Mouse (Mus musculus) ovary, adult 18-20 months (tissue): ENCODE data around the gene Abcg8.

ENCODE experiments used
- DNase-seq: peaks from one replicate; pipeline ENCODE4 v3.0.0; 2022; ENCODE audit warnings: low spot score, mixed read lengths

The Abcg8 gene

DNA sequence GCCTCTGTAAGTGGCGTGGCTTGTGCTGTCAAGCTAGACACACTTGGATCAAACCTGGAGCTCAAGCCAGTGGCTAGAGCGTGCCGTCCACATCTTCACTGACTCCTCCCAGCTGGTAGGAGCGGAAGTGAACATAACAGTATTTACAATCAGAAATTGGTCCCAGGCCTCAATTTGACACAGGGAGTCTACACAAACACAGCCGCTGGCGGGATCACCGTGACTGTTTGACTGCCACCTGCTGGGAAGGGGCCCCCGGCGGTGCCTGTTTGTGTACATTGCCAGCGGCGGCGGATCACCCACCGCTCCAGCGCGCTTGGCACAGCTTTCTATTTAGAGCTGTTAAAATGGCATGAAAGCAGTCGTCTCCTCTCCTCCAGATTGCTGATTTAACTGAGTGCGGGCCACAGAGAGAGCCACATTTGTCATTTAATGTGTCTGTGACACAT lies 33.3 kb downstream of the Abcg8 start:
- DNase-seq, result no peak

DNA sequence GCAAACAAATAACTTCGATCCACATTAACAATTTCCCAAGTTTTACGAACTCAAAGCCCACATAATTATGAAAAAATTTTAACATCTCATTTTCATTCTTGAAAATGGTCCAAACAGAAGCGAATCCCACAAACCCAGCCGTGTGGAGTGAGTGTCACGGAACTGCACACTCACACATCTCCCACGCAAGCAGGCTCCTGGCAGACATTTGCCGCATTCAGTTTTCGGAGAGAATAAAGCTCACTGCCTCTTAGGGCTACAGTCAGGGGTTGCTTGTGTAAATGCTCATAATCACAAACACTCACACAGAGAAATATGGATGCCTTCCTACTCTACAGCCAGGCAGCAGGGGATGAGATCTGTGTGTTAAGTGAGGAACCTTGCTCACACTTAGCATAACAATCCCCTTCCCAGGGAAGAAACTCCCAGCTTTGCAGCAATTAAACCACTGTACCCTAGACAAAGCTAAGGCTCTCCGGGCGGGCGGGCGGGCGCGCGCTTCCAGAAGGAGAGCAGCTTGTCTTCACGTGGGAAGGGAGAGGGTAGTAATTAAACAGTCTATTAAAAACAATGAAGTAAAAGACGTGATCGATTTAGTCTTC lies 37.6 kb downstream of the Abcg8 start:
- DNase-seq, result no peak

DNA sequence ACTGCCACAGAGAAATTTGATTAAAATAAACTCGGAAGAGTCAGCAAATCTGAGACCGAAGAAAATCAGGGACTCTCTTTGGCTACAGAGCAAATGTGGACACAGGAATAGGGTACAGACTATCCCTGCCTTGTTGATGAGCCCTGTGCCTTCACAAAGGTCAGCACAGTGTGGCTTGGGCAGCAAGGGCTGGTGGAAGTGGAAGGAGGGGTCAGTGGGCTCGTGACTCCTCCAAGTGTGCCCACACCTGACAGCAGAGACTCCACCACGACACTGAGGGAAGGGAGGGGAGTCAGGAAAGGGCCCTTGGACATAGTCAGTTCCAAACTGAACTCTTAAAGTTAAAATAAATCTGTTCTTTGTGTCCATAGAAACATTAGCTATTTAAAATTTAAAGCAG lies 38.8 kb downstream of the Abcg8 start:
- DNase-seq, result no peak

DNA sequence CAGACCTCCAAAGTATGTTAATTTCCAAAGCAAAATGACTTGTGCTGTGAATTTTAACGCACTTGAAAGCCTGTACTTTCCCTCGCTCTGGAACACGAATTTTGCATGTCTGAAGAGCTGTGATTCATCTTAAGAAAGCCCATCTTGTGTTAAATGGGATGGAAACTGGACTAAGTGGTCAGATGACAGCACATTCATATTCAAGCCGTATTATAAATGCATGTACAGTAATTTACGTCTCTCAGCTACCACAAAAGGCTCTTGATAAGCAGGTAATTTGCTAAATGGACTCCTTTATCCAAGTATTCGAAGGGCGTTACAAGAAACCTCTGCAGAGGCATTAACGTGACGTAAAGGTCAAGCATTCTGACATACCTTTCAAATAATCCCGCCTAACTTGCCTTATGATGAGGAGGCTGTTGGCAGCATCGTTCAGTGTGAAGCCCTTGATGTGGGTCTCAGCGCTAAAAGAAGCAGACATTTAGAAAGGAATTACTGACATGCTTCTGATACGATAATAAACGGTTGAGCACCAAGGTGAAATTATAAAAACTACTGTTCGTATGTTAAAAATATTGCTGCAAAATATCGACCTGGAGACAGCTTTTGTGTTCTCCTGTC lies 40.3 kb downstream of the Abcg8 start:
- DNase-seq, result no peak

DNA sequence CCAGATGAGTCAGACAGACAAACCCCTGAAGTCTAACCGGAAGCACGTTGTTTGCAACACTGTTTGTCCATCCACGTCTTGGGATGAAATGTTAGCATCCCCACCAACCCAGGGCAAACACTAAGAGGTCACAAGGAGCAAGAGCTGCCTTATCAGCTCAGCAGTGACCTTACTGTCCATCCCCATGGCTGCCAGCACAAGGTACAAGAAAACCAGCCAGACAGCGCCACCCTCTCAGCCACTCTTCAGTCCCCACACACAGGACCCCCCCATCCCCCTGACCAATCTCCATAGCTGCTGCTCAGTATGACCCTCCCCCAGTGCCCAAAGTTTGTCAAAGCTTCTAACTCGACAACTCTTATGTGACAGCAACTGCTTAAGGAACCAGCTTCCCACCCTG lies 41.3 kb downstream of the Abcg8 start:
- DNase-seq, result no peak

DNA sequence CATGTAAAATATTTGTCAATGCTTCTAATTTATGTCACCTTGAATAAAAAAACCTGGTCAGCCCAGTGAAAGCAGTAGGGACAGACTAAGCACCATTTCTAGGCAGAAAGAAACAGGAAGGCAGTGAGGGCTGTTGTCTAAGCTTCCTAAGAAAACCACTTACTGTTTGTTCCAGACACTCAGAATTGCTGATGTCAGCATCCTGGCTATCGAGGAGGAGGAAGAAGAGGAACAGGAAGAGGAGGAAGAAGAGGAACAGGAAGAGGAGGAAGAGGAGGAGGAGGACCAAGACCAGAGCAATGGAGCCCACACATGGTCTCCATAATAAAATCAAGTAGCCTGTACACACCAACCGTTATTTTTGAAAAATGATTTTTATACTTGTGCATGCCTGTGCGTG lies 43.0 kb downstream of the Abcg8 start:
- no peak for DNase-seq

DNA sequence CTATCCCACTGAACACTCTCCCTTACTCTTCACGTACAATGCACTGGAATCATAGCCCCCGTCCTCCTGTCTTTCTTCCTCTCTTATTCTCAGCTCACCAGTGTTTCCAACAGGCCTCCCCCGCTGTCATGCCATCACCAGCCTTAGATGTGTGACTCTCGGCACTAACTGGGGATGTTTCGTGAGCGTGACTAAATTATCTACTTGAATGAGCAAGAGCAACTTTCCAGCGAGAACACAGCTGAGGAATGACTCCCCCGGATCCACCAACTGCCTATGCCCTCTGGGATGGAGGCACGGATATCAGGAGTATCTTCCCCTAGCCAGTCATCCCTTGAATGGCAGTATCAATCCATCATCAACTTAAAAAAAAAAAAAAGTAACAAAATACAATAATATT lies 47.9 kb downstream of the Abcg8 start:
- DNase-seq, result no peak

DNA sequence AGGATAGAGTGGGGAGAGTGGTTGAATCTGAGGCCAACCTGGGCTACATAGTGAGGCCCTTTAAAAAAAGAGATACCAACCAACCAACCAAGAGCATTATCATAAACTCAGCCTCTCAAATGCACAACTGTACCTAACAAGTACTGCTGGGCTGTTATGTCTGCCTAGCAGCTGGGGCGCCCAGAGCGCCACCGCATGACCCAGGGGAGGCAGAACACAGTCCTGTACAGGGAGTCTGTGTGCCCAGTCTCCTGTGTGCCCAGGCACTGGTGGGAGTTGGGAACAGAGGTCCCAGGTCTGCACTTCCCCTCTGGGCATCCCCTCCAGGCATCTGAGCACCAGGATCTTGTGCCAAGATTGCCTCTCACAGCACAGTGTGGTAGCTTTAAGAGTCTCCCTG lies 49.1 kb downstream of the Abcg8 start:
- DNase-seq, result no peak

DNA sequence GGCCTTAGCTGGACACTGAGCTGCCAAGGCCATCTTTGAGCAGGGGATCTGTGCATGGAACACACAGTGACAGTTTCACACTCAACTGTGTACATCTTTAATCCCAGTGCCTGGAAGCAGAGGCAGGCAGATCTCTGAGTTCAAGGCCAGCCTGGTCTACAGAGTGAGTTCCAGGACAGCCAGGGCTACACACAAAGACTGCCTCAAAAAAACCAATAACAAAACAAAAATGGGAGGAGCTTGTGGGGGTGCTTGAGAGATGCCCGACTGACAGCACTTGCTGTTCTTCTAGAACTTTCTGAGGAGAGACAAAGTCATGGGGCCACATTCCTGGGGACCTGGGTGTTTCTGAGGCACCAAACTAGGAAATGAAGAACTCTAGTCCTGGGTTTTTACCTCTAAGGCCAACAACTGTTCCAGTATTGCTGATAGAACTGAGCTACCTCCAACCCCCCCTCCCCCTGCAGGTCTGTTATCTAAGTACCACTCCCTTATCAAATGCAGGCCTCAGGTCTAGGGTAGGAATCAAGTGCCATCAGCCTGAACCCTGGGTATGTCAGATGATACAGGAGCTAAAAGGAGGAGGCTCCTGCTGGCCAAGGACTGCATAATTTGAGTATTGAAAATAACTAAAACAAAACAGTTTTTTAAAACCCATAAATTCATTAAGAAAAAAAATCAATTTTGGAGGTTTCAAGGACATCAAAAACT lies 52.3 kb downstream of the Abcg8 start:
- DNase-seq, result no peak

DNA sequence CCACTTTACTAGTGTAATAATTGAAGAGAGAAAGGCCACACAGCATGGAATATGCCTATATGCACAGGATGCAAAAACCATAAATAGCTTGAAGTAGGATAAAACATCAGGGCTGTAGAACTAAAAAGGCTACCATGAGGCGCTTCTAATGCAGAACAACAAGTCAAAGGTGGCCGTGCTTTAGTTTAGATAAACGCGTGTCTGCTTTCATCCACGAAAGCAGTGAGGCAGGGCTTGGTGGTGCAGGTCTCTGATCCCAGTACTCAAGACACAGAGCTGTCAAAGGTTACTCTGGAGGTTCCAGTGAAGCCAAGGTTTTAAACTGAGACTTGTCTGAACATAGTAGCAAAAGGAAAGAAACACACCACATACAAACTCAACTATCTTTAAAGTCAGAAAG lies 53.0 kb downstream of the Abcg8 start:
- DNase-seq, result no peak

DNA sequence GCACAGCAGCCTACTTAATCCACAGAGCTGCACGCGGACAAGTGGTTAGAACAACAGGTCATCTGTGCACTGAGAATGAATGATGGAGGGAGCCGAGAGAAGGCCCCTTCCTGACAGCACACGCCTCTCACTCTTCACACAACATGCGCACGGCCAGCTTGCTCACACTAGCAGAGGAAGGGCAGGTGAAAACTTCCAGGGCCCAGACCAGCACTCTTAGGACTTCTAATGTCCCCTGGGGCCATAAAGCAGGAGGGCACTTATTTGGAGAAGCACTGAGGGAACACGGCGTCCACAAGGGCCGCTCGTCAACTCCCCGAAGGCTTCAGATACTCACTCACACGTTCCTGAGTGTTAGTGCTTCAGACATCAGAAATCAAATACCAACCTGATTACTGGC lies 55.3 kb downstream of the Abcg8 start:
- no peak for DNase-seq

DNA sequence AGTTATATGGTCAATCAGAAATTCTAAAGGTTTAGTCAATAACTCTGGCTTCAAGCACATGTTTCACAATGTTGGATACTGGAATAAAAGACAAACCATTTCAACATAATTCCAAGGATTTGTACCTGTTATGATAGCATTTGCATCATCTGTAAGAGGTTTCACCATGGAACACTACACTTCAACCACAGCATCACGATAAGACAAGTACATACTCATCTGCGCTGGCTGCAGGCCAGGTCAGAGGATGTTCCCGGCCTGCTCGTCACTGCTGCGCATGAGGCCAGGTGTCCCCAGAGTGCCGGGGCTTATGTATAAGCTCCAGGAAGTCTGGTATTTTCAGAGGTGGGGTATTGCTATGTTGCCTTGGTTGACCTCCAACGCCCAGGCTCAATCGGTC lies 56.5 kb downstream of the Abcg8 start:
- DNase-seq, result no peak

DNA sequence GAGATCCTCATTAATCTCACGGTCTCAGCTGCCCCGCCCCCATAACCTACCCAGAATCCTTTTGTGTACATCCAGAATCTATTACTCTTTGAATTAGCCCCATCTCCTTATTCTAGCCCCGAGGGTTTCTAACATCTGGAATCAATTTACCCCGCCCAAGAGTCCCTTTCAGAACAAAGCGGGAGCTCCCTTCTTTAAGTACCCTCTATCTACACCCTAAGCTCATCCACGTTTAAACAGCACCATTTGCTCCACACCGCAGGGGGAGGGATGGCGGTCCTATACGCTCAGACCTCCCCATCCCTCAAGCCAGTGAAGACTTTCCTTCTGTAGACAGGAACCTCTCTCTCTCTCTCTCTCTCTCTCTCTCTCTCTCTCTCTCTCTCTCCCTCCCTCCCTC lies 60.6 kb downstream of the Abcg8 start:
- no peak for DNase-seq

DNA sequence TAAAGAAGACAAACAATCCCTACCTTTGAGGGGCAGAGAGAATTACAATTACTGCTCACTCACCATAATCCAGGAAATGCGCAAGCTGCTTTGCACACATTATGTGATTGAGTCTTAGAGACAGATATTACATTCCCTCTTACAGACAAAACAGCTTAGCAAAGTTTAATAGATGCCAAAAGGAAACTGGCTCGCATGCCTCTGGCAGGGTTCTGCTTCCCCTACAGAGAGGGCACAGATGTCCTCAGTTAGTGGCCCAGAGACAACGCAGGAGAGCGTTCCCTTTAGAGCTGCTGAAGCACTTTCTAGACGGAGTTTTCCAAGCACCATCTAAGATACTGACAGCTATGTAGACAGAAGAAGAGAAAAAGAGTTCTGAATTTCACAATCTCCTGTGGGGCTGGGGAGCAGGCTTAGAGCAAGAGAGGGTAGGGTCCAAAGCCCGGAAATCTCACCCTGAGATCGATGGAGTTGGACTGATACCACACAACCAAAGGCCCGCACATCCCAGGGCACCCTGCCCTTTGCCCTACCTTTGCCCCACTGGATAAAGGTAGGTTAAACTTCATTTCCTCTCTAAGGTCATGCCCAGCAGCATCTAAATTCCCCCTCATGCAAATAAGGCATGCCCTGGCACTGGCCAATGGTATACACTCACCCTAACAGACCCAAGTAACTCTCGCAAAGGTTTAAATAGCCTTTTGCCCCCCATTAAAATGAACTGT lies 62.1 kb downstream of the Abcg8 start:
- no peak for DNase-seq

DNA sequence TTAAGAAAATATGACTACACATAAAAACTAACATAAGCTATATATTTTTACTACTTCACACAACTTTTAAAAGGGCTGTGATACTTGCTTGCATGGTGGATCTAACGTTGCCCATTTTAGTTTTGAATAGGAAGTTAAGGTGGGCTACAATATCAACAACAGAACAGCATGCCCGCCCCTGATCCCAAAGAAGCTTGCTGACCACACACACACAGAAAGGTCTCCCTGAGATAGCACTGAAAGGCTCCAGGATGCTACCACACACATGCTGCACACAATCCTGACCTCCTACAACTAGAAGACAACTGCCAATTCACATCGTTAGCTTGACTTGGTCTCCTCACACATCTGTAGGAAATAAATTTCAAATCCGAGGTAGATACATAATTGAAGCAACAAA lies 68.2 kb downstream of the Abcg8 start:
- DNase-seq, result no peak

DNA sequence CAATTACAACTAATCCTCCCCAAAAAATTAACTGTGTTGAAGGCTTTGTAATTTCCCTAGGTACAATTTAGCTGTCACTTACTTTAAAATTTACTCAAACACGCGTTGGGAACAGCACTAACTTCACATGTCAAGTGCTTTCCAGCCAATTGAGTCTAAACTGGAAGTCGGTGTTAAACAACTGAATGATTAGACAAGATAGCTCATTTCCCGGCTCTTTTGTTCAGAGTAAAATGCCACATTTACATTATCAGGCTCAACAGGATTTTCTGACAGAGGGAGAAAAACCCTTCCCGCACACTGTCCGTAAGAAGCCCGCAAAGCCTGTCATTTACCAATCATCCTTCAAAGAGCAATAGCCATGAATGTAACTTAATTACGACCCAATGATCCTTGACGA lies 68.9 kb downstream of the Abcg8 start:
- no peak for DNase-seq

DNA sequence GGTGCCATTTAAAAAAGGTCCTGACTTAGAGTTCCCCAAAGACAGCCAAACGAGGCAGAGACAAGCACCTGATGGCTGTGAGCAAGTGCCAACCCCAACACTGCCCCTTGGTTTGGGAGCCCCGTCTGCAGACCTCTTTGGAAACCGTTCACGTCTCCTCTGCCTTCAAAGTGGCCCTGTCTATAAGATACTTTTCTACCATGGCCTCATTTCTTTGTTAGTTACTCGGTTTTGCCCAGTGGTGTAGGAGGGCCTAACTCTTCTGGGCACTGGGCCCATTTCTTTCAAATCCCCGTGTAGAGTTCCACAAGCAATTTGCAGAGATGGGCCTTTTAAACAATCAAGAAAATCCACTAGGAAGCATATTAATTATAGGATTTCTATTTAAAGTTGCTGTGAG lies 71.1 kb downstream of the Abcg8 start:
- DNase-seq, result no peak

DNA sequence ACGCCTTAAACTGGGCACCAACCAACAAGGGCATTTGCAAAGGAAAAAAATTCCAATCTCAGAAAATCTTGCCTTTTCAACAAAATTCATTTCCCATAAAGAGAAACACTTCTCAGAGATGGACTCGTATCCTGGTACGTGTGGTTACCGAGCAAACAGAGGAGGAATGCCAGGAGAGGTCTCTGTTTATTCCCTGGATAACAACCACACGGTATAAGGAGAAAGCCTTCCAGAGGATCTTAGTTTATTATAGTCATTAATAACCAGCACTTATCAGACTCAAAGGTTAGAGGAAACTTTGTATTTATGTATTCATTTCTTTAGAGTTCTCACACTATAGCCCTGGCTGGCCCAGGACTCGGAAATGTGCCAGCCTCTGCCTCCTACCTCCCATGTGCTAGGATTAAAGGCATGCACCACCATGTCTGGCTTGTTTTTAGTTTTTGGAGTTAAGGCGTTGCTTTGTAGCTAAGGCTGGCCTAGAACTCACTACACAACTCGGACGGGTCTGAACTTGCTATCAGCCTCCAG lies 72.1 kb downstream of the Abcg8 start:
- no peak for DNase-seq

DNA sequence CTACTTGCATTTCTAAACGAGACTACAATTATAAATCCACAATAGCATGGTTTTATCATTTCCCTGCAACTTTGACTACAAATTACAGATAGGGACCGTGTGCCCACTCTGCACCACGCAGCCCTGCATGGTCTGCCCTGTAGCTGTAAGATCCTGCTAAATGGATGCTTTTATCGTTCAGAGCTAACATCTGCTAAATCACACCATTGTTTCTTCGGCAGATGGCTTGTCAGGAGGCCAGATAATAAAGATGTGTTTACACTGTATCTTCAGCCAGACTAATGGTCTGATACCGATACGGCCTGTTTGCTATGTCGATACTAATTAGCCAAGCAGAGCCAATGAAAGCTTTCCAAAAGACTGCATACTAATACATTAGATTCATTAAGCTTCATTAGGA lies 73.2 kb downstream of the Abcg8 start:
- DNase-seq, result no peak
